Mouse (Mus musculus): ENCODE results near the gene Ppp4r2.

- TF ChIP-seq CTCF (IDR thresholded peaks at IDR 0.05; ENCODE audit: borderline replicate concordance, extremely low read depth, insufficient read depth, insufficient read length): no peak
- TF ChIP-seq POLR2A (IDR thresholded peaks at IDR 0.05; ENCODE audit: borderline replicate concordance, extremely low read depth, insufficient read depth, insufficient read length, poor library complexity, severe bottlenecking): no peak
These were observed 4.9 kb upstream of the Ppp4r2 start for GRCm38 (mm10) chr6:100828565-100828964.

Data from brain, embryonic 14.5 days (tissue).